Mouse (Mus musculus) c-Kit-positive CD71-negative TER-119-negative erythroid progenitor cells, embryonic 14.5 days (primary cell): Measurements from ENCODE around the gene Vamp4.
"Not testable (repeated sequence)": the region's sequence is repeated elsewhere in the genome, so short reads cannot be mapped to it uniquely, and the experiment has no call there.

ENCODE experiments used
- DNase-seq: peaks from one replicate; pipeline ENCODE4 v3.0.0-alpha.2; 2013; ENCODE audit warnings: low read depth

Vamp4 gene

GRCm38 (mm10) chr1:162589443-162589842 is 19.1 kb downstream of the Vamp4 start:
- no peak for DNase-seq

- DNase-seq = no peak
These were observed 20.2 kb downstream of the Vamp4 start for GRCm38 (mm10) chr1:162590415-162590997.

GRCm38 (mm10) chr1:162597379-162598102 is 27.2 kb downstream of the Vamp4 start:
- DNase-seq = no peak

GRCm38 (mm10) chr1:162599617-162600016 is 29.3 kb downstream of the Vamp4 start:
- no peak for DNase-seq

- DNase-seq = no peak
These were observed 31.0 kb downstream of the Vamp4 start for GRCm38 (mm10) chr1:162601288-162601687.

GRCm38 (mm10) chr1:162608127-162608526 is 37.8 kb downstream of the Vamp4 start:
- DNase-seq = no peak

- DNase-seq = no peak
These were observed 39.4 kb downstream of the Vamp4 start for GRCm38 (mm10) chr1:162609633-162610250.

- no peak for DNase-seq
These were observed 40.9 kb downstream of the Vamp4 start for GRCm38 (mm10) chr1:162611191-162611590.

- DNase-seq = no peak
These were observed 45.2 kb downstream of the Vamp4 start for GRCm38 (mm10) chr1:162615511-162615910.

- DNase-seq = no peak
These were observed 50.2 kb downstream of the Vamp4 start for GRCm38 (mm10) chr1:162620487-162620886.

GRCm38 (mm10) chr1:162623895-162624294 is 53.6 kb downstream of the Vamp4 start:
- no peak for DNase-seq

GRCm38 (mm10) chr1:162625229-162625628 is 54.9 kb downstream of the Vamp4 start:
- peak; percentile 56 for DNase-seq

- DNase-seq = not testable (repeated sequence)
These were observed 57.5 kb downstream of the Vamp4 start for GRCm38 (mm10) chr1:162627821-162628220.

- DNase-seq = not testable (repeated sequence)
These were observed 58.0 kb downstream of the Vamp4 start for GRCm38 (mm10) chr1:162628326-162628725.

GRCm38 (mm10) chr1:162635291-162635931 is 65.1 kb downstream of the Vamp4 start:
- DNase-seq = not testable (repeated sequence)

- DNase-seq = no peak
These were observed 66.2 kb downstream of the Vamp4 start for GRCm38 (mm10) chr1:162636516-162636915.

GRCm38 (mm10) chr1:162638535-162638934 is 68.2 kb downstream of the Vamp4 start:
- DNase-seq = no peak

GRCm38 (mm10) chr1:162639051-162639750 is 68.9 kb downstream of the Vamp4 start, which contains the start of gene Myoc:
Gene Myoc (plus strand): TSS chr1:162639155.
- no peak for DNase-seq

- no peak for DNase-seq
These were observed 69.5 kb downstream of the Vamp4 start for GRCm38 (mm10) chr1:162639861-162640260.

- DNase-seq = no peak
These were observed 72.3 kb downstream of the Vamp4 start for GRCm38 (mm10) chr1:162642591-162642990.

GRCm38 (mm10) chr1:162643752-162644151 is 73.4 kb downstream of the Vamp4 start:
- no peak for DNase-seq

GRCm38 (mm10) chr1:162646083-162646686 is 75.9 kb downstream of the Vamp4 start:
- no peak for DNase-seq
